Mouse (Mus musculus) hindbrain, postnatal 0 days (tissue): Measurements from ENCODE around the gene Omt2b. TPM values are rescaled to one million over a fixed set of nuclear protein-coding genes. Genes with fewer than 3 reads are reported as not detected.
"Not testable (repeated sequence)": the region's sequence is repeated elsewhere in the genome, so short reads cannot be mapped to it uniquely, and the experiment has no call there.

Source experiments
- ATAC-seq: fragments of 200-750 bp; cut with Nextera tagmentation; 2 replicates; pipeline ENCODE4 v1.8.0; 2017; ENCODE audit warnings: mild to moderate bottlenecking, moderate TSS enrichment, moderate library complexity
- DNase-seq: peaks from one replicate; pipeline ENCODE4 v3.0.0-alpha.2; 2015; ENCODE audit warnings: low spot score
- H3K27ac ChIP-seq: fragments of 300-500 bp; sonication (generic); 2 replicates; pipeline ENCODE4 v1.5.1; 2014; ENCODE audit warnings: mild to moderate bottlenecking
- H3K27me3 ChIP-seq: fragments of 300-500 bp; sonication (generic); 2 replicates; pipeline ENCODE4 v1.6.1; 2014; ENCODE audit warnings: low read length, mixed read lengths; ENCODE audit not compliant: insufficient read depth
- H3K36me3 ChIP-seq: fragments of 300-500 bp; sonication (generic); 2 replicates; pipeline ENCODE4 v1.6.1; 2014; ENCODE audit warnings: low read length, mixed read lengths; ENCODE audit not compliant: insufficient read depth
- H3K4me1 ChIP-seq: fragments of 300-500 bp; sonication (generic); 2 replicates; pipeline ENCODE4 v1.6.1; 2014; ENCODE audit warnings: antibody characterized with exemption, low read length, mixed read lengths; ENCODE audit not compliant: insufficient read depth
- H3K4me2 ChIP-seq: fragments of 300-500 bp; sonication (generic); 2 replicates; pipeline ENCODE4 v1.6.1; 2014; ENCODE audit warnings: low read depth, mild to moderate bottlenecking, low read length, moderate library complexity, mixed read lengths
- H3K4me3 ChIP-seq: fragments of 300-500 bp; sonication (generic); 2 replicates; pipeline ENCODE4 v1.5.1; 2014; ENCODE audit warnings: low read length
- H3K9ac ChIP-seq: fragments of 300-500 bp; sonication (generic); replicated peaks from 2 replicates; pipeline ENCODE4 v1.6.1; 2014; ENCODE audit warnings: mild to moderate bottlenecking, low read length, moderate library complexity, mixed read lengths
- H3K9me3 ChIP-seq: fragments of 300-500 bp; sonication (generic); 2 replicates; pipeline ENCODE4 v1.6.1; 2016; ENCODE audit warnings: low read length, mixed read lengths
- CTCF ChIP-seq: IDR thresholded peaks from 2 replicates; pipeline ENCODE4 v1.5.1; 2016; ENCODE audit warnings: antibody characterized with exemption, control low read depth, low read depth
- WGBS: fragments of 180-500 bp; shearing (Covaris S2); extraction: QIAGEN DNeasy Blood & Tissue Kit; methylation state at CpG from one replicate; pipeline ENCODE4 v1.1.7; 2014; 5-methylcytosine and 5-hydroxymethylcytosine counted together
- polyA plus RNA-seq: library from polyadenylated mRNA; unstranded; fragments of >200 nt; fragmentation: Nextera tagmentation; extraction: Ambion mirVana; gene quantifications from 2 replicates; pipeline ENCODE4 v1.2.1, GENCODE M21; 2015
- total RNA-seq: library from RNA; depleted of rRNA; stranded (reverse); fragments of >200 nt; gene quantifications from 2 replicates; pipeline ENCODE4 v1.2.3, GENCODE M21; 2014

Gene Omt2b
- total and polyA plus RNA-seq, 2 experiments from 2014 or later = not detected

- 72% methylated on average over 6 of the region's 6 CpGs for WGBS
These were observed 36.0 kb downstream of the Omt2b start for GRCm38 (mm10) chr9:78363374-78363773.

GRCm38 (mm10) chr9:78364701-78365100, 37.3 kb downstream of the Omt2b start:
- no peaks in the 10 kb centered on the region for H3K36me3 ChIP-seq
- no peaks in the 10 kb centered on the region for H3K27me3 ChIP-seq
- H3K27ac ChIP-seq = no peak overlapping the region
- ATAC-seq (no peak), DNase-seq (no peak)
- no peak for TF ChIP-seq CTCF
- WGBS = 87% methylated on average over 6 of the region's 6 CpGs
- no peak overlapping the region for H3K4me2 ChIP-seq
- no peak overlapping the region for H3K9ac ChIP-seq
- H3K4me1 ChIP-seq = no peaks in the 10 kb centered on the region
- no peak overlapping the region for H3K4me3 ChIP-seq
- no peaks in the 10 kb centered on the region for H3K9me3 ChIP-seq

More at GRCm38 (mm10) chr9:78363374-78363773, 36.0 kb downstream of the Omt2b start:
- Histone ChIP-seq H3K4me1 (no peaks in the 10 kb centered on the region), H3K27ac (no peak overlapping the region), H3K9ac (no peak overlapping the region), H3K4me2 (no peak overlapping the region), H3K27me3 (no peaks in the 10 kb centered on the region), H3K9me3 (no peaks in the 10 kb centered on the region), H3K4me3 (no peak overlapping the region), H3K36me3 (no peaks in the 10 kb centered on the region)
- DNase-seq (no peak), ATAC-seq (no peak)
- TF ChIP-seq CTCF = no peak

GRCm38 (mm10) chr9:78365850-78366544, 38.6 kb downstream of the Omt2b start:
- Histone ChIP-seq H3K4me3 (no peak overlapping the region), H3K36me3 (no peaks in the 10 kb centered on the region), H3K4me1 (no peaks in the 10 kb centered on the region), H3K27ac (no peak overlapping the region), H3K9me3 (no peaks in the 10 kb centered on the region), H3K4me2 (no peak overlapping the region), H3K9ac (no peak overlapping the region), H3K27me3 (no peaks in the 10 kb centered on the region)
- no peak for DNase-seq
- no peak for ATAC-seq
- TF ChIP-seq CTCF = no peak
- WGBS = 81% methylated on average over 13 of the region's 13 CpGs

GRCm38 (mm10) chr9:78367959-78368358, 40.6 kb downstream of the Omt2b start, which contains the start of gene Dppa5a:
TSS of gene Dppa5a (minus strand) at chr9:78368177.
- H3K4me3 ChIP-seq, ATAC-seq: not testable (repeated sequence)
- 93% methylated on average over 16 of the region's 16 CpGs for WGBS

GRCm38 (mm10) chr9:78368671-78369293, 41.4 kb downstream of the Omt2b start:
- no peak overlapping the region for H3K9ac ChIP-seq
- WGBS = 82% methylated on average over 3 of the region's 3 CpGs
- H3K4me1 ChIP-seq = no peaks in the 10 kb centered on the region
- H3K9me3 ChIP-seq = no peaks in the 10 kb centered on the region
- H3K27me3 ChIP-seq = no peaks in the 10 kb centered on the region
- H3K36me3 ChIP-seq = no peaks in the 10 kb centered on the region
- DNase-seq (no peak), ATAC-seq (no peak)
- H3K4me3 ChIP-seq = no peak overlapping the region
- no peak for TF ChIP-seq CTCF
- no peak overlapping the region for H3K4me2 ChIP-seq
- H3K27ac ChIP-seq = no peak overlapping the region

More at GRCm38 (mm10) chr9:78367959-78368358, 40.6 kb downstream of the Omt2b start, which contains the start of gene Dppa5a:
- H3K27me3 ChIP-seq, H3K4me1 ChIP-seq, H3K9me3 ChIP-seq, DNase-seq, H3K4me2 ChIP-seq, H3K27ac ChIP-seq, H3K9ac ChIP-seq, H3K36me3 ChIP-seq: not testable (repeated sequence)

GRCm38 (mm10) chr9:78369349-78369748, 42.0 kb downstream of the Omt2b start:
- H3K27ac ChIP-seq = no peak overlapping the region
- 94% methylated on average over 2 of the region's 2 CpGs for WGBS
- no peak overlapping the region for H3K4me2 ChIP-seq
- no peaks in the 10 kb centered on the region for H3K4me1 ChIP-seq
- H3K27me3 ChIP-seq = no peaks in the 10 kb centered on the region
- no peak overlapping the region for H3K9ac ChIP-seq
- no peak for DNase-seq
- no peak for TF ChIP-seq CTCF
- no peak overlapping the region for H3K4me3 ChIP-seq
- ATAC-seq = no peak
- H3K9me3 ChIP-seq = no peaks in the 10 kb centered on the region
- no peaks in the 10 kb centered on the region for H3K36me3 ChIP-seq

GRCm38 (mm10) chr9:78369786-78370185, 42.4 kb downstream of the Omt2b start:
- Histone ChIP-seq H3K4me2 (no peak overlapping the region), H3K4me3 (no peak overlapping the region), H3K9me3 (no peaks in the 10 kb centered on the region), H3K27me3 (no peaks in the 10 kb centered on the region), H3K27ac (no peak overlapping the region), H3K36me3 (no peaks in the 10 kb centered on the region), H3K9ac (no peak overlapping the region), H3K4me1 (no peaks in the 10 kb centered on the region)
- ATAC-seq (no peak), DNase-seq (no peak)
- WGBS = 90% methylated on average over 7 of the region's 7 CpGs
- TF ChIP-seq CTCF = no peak
